Mouse (Mus musculus): ENCODE measurements around the gene Pex10.

GRCm38 (mm10) chr4:155098572-155098971 is 31.8 kb downstream of the Pex10 start:
- no peak for TF ChIP-seq CTCF (IDR thresholded peaks at IDR 0.05; ENCODE audit: low read depth)
- no peak for TF ChIP-seq EP300 (IDR thresholded peaks at IDR 0.05; ENCODE audit: low read depth)
